Mouse (Mus musculus): ENCODE measurements around the gene Sfrp4. TPM values are rescaled to one million over a fixed set of nuclear protein-coding genes. Genes with fewer than 3 reads are reported as not detected.
"Not testable (repeated sequence)": the region's sequence is repeated elsewhere in the genome, so short reads cannot be mapped to it uniquely, and the experiment has no call there.

Gene Sfrp4
- polyA plus RNA-seq (2015; fragmentation: Nextera tagmentation; extraction: Ambion mirVana) = 2.0 and 2.8 TPM in 2 replicates

GRCm38 (mm10) chr13:19622573-19623227, at the start of gene Sfrp4:
Sfrp4 (plus strand) TSS chr13:19623104.
- 2% methylated on average over 25 of the region's 25 CpGs for WGBS
- Histone ChIP-seq H3K27me3 (no peaks in the 10 kb centered on the region), H3K4me2 (replicated peaks) (peak within 1 kb of the TSS; percentile 80), H3K4me1 (peaks cover 18% of the 10 kb centered on the region), H3K9me3 (no peaks in the 10 kb centered on the region), H3K27ac (replicated peaks) (no peak within 1 kb of the TSS), H3K36me3 (no peaks in the 10 kb centered on the region), H3K4me3 (peak within 1 kb of the TSS; percentile 46), H3K9ac (replicated peaks) (peak within 1 kb of the TSS; percentile 43)
- peak; percentile 70 for ATAC-seq (replicated peaks)

- not testable (repeated sequence) for H3K4me2 ChIP-seq (replicated peaks); H3K36me3 ChIP-seq; H3K27ac ChIP-seq (replicated peaks); H3K9ac ChIP-seq (replicated peaks); ATAC-seq (replicated peaks); H3K9me3 ChIP-seq; H3K4me1 ChIP-seq; H3K27me3 ChIP-seq; H3K4me3 ChIP-seq
- 96% methylated on average over 2 of the region's 2 CpGs for WGBS
These were observed 48.2 kb upstream of the Sfrp4 start for GRCm38 (mm10) chr13:19574723-19575122.

DNA sequence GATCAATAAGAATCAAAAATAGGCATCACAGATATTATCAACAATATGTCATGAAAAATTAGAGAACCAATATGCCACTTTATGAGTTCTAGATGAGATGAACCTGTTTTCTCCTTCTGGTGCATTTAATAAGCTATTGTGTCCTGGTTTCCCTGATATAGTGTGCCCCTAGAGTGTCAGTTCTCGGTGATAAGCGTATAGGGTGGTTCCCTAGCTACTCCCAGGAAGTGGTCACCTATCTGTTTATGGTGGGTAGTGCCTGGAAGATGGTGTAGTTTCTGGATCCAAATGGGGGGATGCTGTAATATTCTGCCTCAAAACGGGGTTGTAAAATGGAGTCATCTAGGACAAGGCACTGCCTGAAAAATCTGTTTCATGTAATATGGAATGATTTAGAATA, 47.0 kb upstream of the Sfrp4 start:
- Histone ChIP-seq H3K27ac (replicated peaks) (no peak overlapping the region), H3K4me3 (no peak overlapping the region), H3K4me2 (replicated peaks) (no peak overlapping the region), H3K27me3 (no peaks in the 10 kb centered on the region), H3K36me3 (no peaks in the 10 kb centered on the region), H3K4me1 (no peaks in the 10 kb centered on the region), H3K9me3 (no peaks in the 10 kb centered on the region), H3K9ac (replicated peaks) (no peak overlapping the region)
- ATAC-seq (replicated peaks) = no peak
- WGBS = 83% methylated on average over 3 of the region's 3 CpGs

DNA sequence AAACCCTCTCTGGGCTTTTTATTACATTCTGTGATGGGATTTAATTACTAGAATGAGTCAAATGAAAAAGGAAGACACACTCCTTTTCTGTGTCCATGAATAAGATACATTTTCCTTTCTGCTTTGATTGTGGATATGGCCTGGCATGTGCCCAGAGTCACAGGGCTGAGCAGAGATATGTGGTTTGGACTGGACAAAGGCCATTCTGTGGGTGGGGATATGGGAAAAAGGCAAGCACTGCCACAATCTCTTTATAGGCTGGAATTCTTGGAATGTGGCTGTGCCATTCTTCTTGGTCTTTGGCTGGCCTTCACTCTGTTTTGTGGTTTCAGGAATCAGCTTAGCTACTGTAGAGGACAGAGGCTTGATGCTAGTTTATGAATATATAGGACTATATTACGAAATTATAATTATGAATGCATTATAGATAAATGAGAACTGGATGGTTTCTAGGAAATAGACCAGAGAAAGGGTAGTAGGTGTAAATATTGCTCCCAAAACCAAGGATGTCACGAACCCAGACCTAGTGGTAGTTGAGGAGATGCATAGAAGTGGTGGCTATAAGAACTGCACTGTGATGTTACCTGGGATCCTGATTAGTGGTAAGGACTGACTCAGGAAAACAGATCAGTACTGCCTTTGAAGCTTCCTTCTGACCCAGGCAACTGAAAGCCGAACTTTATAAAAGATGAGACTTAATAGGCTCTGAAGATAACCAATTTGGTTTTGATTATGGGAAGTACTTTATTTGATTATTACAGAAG, 31.7 kb upstream of the Sfrp4 start:
- no peak overlapping the region for H3K4me2 ChIP-seq (replicated peaks)
- 93% methylated on average over 3 of the region's 3 CpGs for WGBS
- no peaks in the 10 kb centered on the region for H3K4me1 ChIP-seq

GRCm38 (mm10) chr13:19595141-19595540, 27.8 kb upstream of the Sfrp4 start:
- WGBS = 93% methylated on average over 1 of the region's 1 CpGs
- no peak overlapping the region for H3K27ac ChIP-seq (replicated peaks)

More for the DNA sequence above, 31.7 kb upstream of the Sfrp4 start:
- Histone ChIP-seq H3K27ac (replicated peaks) (no peak overlapping the region), H3K4me3 (no peak overlapping the region), H3K27me3 (no peaks in the 10 kb centered on the region), H3K9me3 (no peaks in the 10 kb centered on the region), H3K9ac (replicated peaks) (no peak overlapping the region), H3K36me3 (peaks cover 6% of the 10 kb centered on the region; the same call in 1 of the 2 replicates)
- no peak for ATAC-seq (replicated peaks)

GRCm38 (mm10) chr13:19599242-19599641, 23.7 kb upstream of the Sfrp4 start:
- ATAC-seq (replicated peaks) = no peak
- Histone ChIP-seq H3K9me3 (no peaks in the 10 kb centered on the region), H3K9ac (replicated peaks) (no peak overlapping the region), H3K4me1 (0 out of 2 replicates have a peak, but pooled peaks cover 2% of the 10 kb centered on the region), H3K36me3 (no peaks in the 10 kb centered on the region), H3K27me3 (no peaks in the 10 kb centered on the region), H3K27ac (replicated peaks) (no peak overlapping the region), H3K4me3 (no peak overlapping the region), H3K4me2 (replicated peaks) (no peak overlapping the region)
- WGBS = 89% methylated on average over 6 of the region's 6 CpGs

More at GRCm38 (mm10) chr13:19595141-19595540, 27.8 kb upstream of the Sfrp4 start:
- no peak overlapping the region for H3K4me2 ChIP-seq (replicated peaks)
- no peaks in the 10 kb centered on the region for H3K27me3 ChIP-seq
- no peaks in the 10 kb centered on the region for H3K4me1 ChIP-seq
- no peaks in the 10 kb centered on the region for H3K9me3 ChIP-seq
- H3K9ac ChIP-seq (replicated peaks) = no peak overlapping the region
- peaks cover 6% of the 10 kb centered on the region; the same call in 1 of the 2 replicates for H3K36me3 ChIP-seq
- ATAC-seq (replicated peaks) = no peak
- no peak overlapping the region for H3K4me3 ChIP-seq

- Histone ChIP-seq H3K4me2 (replicated peaks) (no peak overlapping the region), H3K27ac (replicated peaks) (no peak overlapping the region), H3K9me3 (no peaks in the 10 kb centered on the region), H3K36me3 (0 out of 2 replicates have a peak, but pooled peaks cover 1% of the 10 kb centered on the region), H3K4me1 (0 out of 2 replicates have a peak, but pooled peaks cover 2% of the 10 kb centered on the region), H3K27me3 (no peaks in the 10 kb centered on the region), H3K4me3 (no peak overlapping the region), H3K9ac (replicated peaks) (no peak overlapping the region)
- ATAC-seq (replicated peaks) = no peak
- WGBS = 22% methylated on average over 1 of the region's 1 CpGs
These were observed 20.4 kb upstream of the Sfrp4 start for GRCm38 (mm10) chr13:19602531-19602930.

DNA sequence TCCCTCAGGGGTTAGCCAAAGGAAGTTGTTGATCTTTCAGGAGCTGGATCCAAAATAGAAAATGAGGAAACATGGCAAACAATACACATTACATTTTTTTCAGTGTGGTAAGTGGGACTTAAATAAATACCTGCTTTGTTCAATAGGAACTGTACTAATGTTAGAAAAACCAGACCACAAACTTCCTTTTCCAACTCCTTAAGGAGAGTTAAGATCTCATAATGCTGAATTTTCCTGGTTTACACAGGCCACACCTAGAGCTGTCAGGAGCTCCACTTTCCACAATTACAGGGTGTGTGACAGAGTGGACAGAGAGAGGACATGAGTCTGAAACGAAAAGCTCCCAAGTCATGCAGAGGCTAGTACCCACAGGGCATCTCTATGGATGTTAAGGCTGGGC, 19.2 kb upstream of the Sfrp4 start:
- Histone ChIP-seq H3K36me3 (0 out of 2 replicates have a peak, but pooled peaks cover 2% of the 10 kb centered on the region), H3K27me3 (no peaks in the 10 kb centered on the region), H3K9ac (replicated peaks) (no peak overlapping the region), H3K4me3 (no peak overlapping the region), H3K9me3 (no peaks in the 10 kb centered on the region), H3K27ac (replicated peaks) (no peak overlapping the region), H3K4me2 (replicated peaks) (no peak overlapping the region), H3K4me1 (0 out of 2 replicates have a peak, but pooled peaks cover 2% of the 10 kb centered on the region)
- 97% methylated on average over 1 of the region's 1 CpGs for WGBS
- no peak for ATAC-seq (replicated peaks)

GRCm38 (mm10) chr13:19604916-19605315, 18.0 kb upstream of the Sfrp4 start:
- Histone ChIP-seq H3K9ac (replicated peaks) (no peak overlapping the region), H3K4me2 (replicated peaks) (no peak overlapping the region), H3K36me3 (0 out of 2 replicates have a peak, but pooled peaks cover 2% of the 10 kb centered on the region), H3K27me3 (no peaks in the 10 kb centered on the region), H3K4me3 (no peak overlapping the region), H3K9me3 (no peaks in the 10 kb centered on the region), H3K27ac (replicated peaks) (no peak overlapping the region), H3K4me1 (0 out of 2 replicates have a peak, but pooled peaks cover 2% of the 10 kb centered on the region)
- no peak for ATAC-seq (replicated peaks)

DNA sequence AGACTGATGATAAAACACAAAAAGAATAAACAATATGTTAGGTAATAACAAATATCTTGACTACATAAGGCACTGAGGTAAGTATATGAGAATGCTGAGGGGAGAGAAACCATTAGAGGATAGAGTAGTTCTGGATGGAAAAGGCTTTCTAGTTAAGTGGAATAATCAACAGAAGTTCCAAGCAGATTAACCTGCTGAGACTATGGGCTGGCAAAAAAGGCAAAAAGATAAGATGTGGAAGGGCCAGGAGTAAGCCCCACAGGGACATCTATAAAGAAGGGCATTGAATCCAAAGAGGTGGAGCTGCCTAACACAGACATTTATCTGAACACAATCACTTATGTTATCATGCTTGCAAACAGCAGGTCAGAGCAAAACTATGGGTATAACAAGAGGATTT, 14.8 kb upstream of the Sfrp4 start:
- no peak for ATAC-seq (replicated peaks)
- Histone ChIP-seq H3K27me3 (no peaks in the 10 kb centered on the region), H3K36me3 (0 out of 2 replicates have a peak, but pooled peaks cover 2% of the 10 kb centered on the region), H3K4me2 (replicated peaks) (no peak overlapping the region), H3K4me1 (peaks cover 10% of the 10 kb centered on the region), H3K27ac (replicated peaks) (no peak overlapping the region), H3K9ac (replicated peaks) (no peak overlapping the region), H3K9me3 (no peaks in the 10 kb centered on the region), H3K4me3 (no peak overlapping the region)

- no peaks in the 10 kb centered on the region for H3K27me3 ChIP-seq
- H3K4me3 ChIP-seq = no peak overlapping the region
- no peak overlapping the region for H3K4me2 ChIP-seq (replicated peaks)
- 0 out of 2 replicates have a peak, but pooled peaks cover 2% of the 10 kb centered on the region for H3K36me3 ChIP-seq
- WGBS = 13% methylated on average over 1 of the region's 1 CpGs
- no peak overlapping the region for H3K9ac ChIP-seq (replicated peaks)
- no peaks in the 10 kb centered on the region for H3K9me3 ChIP-seq
- 0 out of 2 replicates have a peak overlapping the region, but pooled peaks have one; percentile 15 for H3K27ac ChIP-seq (replicated peaks)
- H3K4me1 ChIP-seq = peaks cover 10% of the 10 kb centered on the region
- peak; percentile 64; the same call in 1 of the 2 replicates for ATAC-seq (replicated peaks)
These were observed 10.6 kb upstream of the Sfrp4 start for GRCm38 (mm10) chr13:19612348-19612747.

GRCm38 (mm10) chr13:19612963-19613362, 9.9 kb upstream of the Sfrp4 start:
- 49% methylated on average over 3 of the region's 3 CpGs for WGBS
- H3K27me3 ChIP-seq = no peaks in the 10 kb centered on the region
- H3K27ac ChIP-seq (replicated peaks) = peak overlapping the region; percentile 15; the same call in 1 of the 2 replicates
- no peaks in the 10 kb centered on the region for H3K9me3 ChIP-seq
- no peaks in the 10 kb centered on the region for H3K36me3 ChIP-seq
- peaks cover 12% of the 10 kb centered on the region for H3K4me1 ChIP-seq
- no peak overlapping the region for H3K4me2 ChIP-seq (replicated peaks)
- H3K4me3 ChIP-seq = no peak overlapping the region
- H3K9ac ChIP-seq (replicated peaks) = no peak overlapping the region
- no peak for ATAC-seq (replicated peaks)
